Mouse (Mus musculus) layer of hippocampus, adult 11-12 months (tissue): ENCODE measurements around the gene Atp2a2.

Source experiments
- DNase-seq: peaks from one replicate; pipeline ENCODE4 v3.0.0; 2022; ENCODE audit warnings: low spot score

Gene Atp2a2

GRCm38 (mm10) chr5:122502077-122502941 is at the start of gene Atp2a2:
Gene Atp2a2, minus strand, starts transcription at chr5:122502225.
- DNase-seq = peak; percentile 92

GRCm38 (mm10) chr5:122550460-122550859 is 48.4 kb upstream of the Atp2a2 start:
- no peak for DNase-seq

- DNase-seq = no peak
These were observed 46.6 kb upstream of the Atp2a2 start for GRCm38 (mm10) chr5:122548671-122549070.

GRCm38 (mm10) chr5:122547810-122548209 is 45.8 kb upstream of the Atp2a2 start:
- no peak for DNase-seq

- peak; percentile 62 for DNase-seq
These were observed 45.3 kb upstream of the Atp2a2 start for GRCm38 (mm10) chr5:122547251-122547714.

GRCm38 (mm10) chr5:122543392-122543791 is 41.4 kb upstream of the Atp2a2 start:
- no peak for DNase-seq

GRCm38 (mm10) chr5:122541871-122542270 is 39.8 kb upstream of the Atp2a2 start:
- DNase-seq = no peak

GRCm38 (mm10) chr5:122538077-122538476 is 36.1 kb upstream of the Atp2a2 start:
- no peak for DNase-seq

GRCm38 (mm10) chr5:122537654-122538053 is 35.6 kb upstream of the Atp2a2 start:
- DNase-seq = no peak

GRCm38 (mm10) chr5:122533884-122534283 is 31.9 kb upstream of the Atp2a2 start:
- DNase-seq = no peak

- no peak for DNase-seq
These were observed 28.0 kb upstream of the Atp2a2 start for GRCm38 (mm10) chr5:122529913-122530604.

- DNase-seq = peak; percentile 36
These were observed 27.3 kb upstream of the Atp2a2 start for GRCm38 (mm10) chr5:122529316-122529715.

GRCm38 (mm10) chr5:122528591-122528990 is 26.6 kb upstream of the Atp2a2 start:
- no peak for DNase-seq

GRCm38 (mm10) chr5:122527761-122528160 is 25.7 kb upstream of the Atp2a2 start:
- no peak for DNase-seq

- DNase-seq = no peak
These were observed 25.1 kb upstream of the Atp2a2 start for GRCm38 (mm10) chr5:122526878-122527730.

GRCm38 (mm10) chr5:122526405-122526804 is 24.4 kb upstream of the Atp2a2 start:
- DNase-seq = peak; percentile 47

- no peak for DNase-seq
These were observed 23.4 kb upstream of the Atp2a2 start for GRCm38 (mm10) chr5:122525238-122525931.

GRCm38 (mm10) chr5:122524854-122525237 is 22.8 kb upstream of the Atp2a2 start:
- no peak for DNase-seq

- DNase-seq = no peak
These were observed 22.2 kb upstream of the Atp2a2 start for GRCm38 (mm10) chr5:122524244-122524643.

GRCm38 (mm10) chr5:122521130-122521473 is 19.1 kb upstream of the Atp2a2 start:
- DNase-seq = no peak

GRCm38 (mm10) chr5:122520254-122521129 is 18.5 kb upstream of the Atp2a2 start:
- no peak for DNase-seq
